Mouse (Mus musculus) ES-Bruce4 (cell line): ENCODE measurements around the gene Pard6a. TPM values are rescaled to one million over a fixed set of nuclear protein-coding genes. Genes with fewer than 3 reads are reported as not detected.
A peak's percentile ranks its signal among the peaks of the same experiment; 100 is the strongest.

ENCODE experiments used
- H3K27ac ChIP-seq: 2 replicates; pipeline ENCODE4 v1.5.1; 2012; ENCODE audit warnings: low read length, inconsistent platforms; ENCODE audit not compliant: insufficient read depth
- H3K27me3 ChIP-seq: 2 replicates; pipeline ENCODE4 v1.6.1; 2012; ENCODE audit warnings: mild to moderate bottlenecking, low read length, inconsistent platforms; ENCODE audit not compliant: control insufficient read depth, poor library complexity, insufficient read depth, severe bottlenecking
- H3K36me3 ChIP-seq: 2 replicates; pipeline ENCODE4 v1.6.1; 2012; ENCODE audit warnings: inconsistent platforms, mild to moderate bottlenecking, low read length, moderate library complexity; ENCODE audit not compliant: control insufficient read depth, poor library complexity, insufficient read depth, severe bottlenecking
- H3K4me1 ChIP-seq: one replicate; pipeline ENCODE4 v1.8.1; 2011; ENCODE audit warnings: low read length; ENCODE audit not compliant: control insufficient read depth, insufficient read depth
- H3K4me3 ChIP-seq: 2 replicates; pipeline ENCODE4 v1.5.1; 2011; ENCODE audit warnings: low read depth, mild to moderate bottlenecking, low read length
- H3K9ac ChIP-seq: 2 replicates; pipeline ENCODE4 v1.6.1; 2012; ENCODE audit warnings: low read depth, mild to moderate bottlenecking, inconsistent platforms; ENCODE audit not compliant: poor library complexity, severe bottlenecking
- H3K9me3 ChIP-seq: replicated peaks from 2 replicates; pipeline ENCODE4 v1.6.1; 2012; ENCODE audit warnings: mild to moderate bottlenecking, low read length, inconsistent platforms; ENCODE audit not compliant: control insufficient read depth, poor library complexity, insufficient read depth, severe bottlenecking
- CTCF ChIP-seq: IDR thresholded peaks from one replicate; pipeline ENCODE4 v1.8.1; 2011; ENCODE audit warnings: low read depth, low read length
- EP300 ChIP-seq: IDR thresholded peaks from 2 replicates; pipeline ENCODE4 v1.6.1; 2011; ENCODE audit warnings: low read depth, low read length; ENCODE audit not compliant: insufficient read depth
- POLR2A ChIP-seq: IDR thresholded peaks from one replicate; pipeline ENCODE4 v1.8.1; 2011; ENCODE audit warnings: low read length; ENCODE audit not compliant: insufficient read depth
- polyA plus RNA-seq: library from polyadenylated mRNA; stranded (reverse); fragments of >200 nt; gene quantifications from 2 replicates; pipeline ENCODE4 v1.2.4, GENCODE M21; 2011; ENCODE audit warnings: low read depth; ENCODE audit not compliant: missing spikeins, insufficient read depth, insufficient read length

The Pard6a gene
- polyA plus RNA-seq, 1 experiment: 10.4 TPM

GRCm38 (mm10) chr8:105698734-105699133 lies 2.2 kb upstream of the Pard6a start:
- H3K27ac ChIP-seq: no peak overlapping the region
- no peak overlapping the region for H3K4me3 ChIP-seq

GRCm38 (mm10) chr8:105699488-105700215 lies 1.3 kb upstream of the Pard6a start:
- Histone ChIP-seq H3K27ac (no peak overlapping the region), H3K36me3 (peaks cover 17% of the 10 kb centered on the region), H3K4me1 (no peaks in the 10 kb centered on the region), H3K9ac (peak overlapping the region; percentile 64; the same call in 1 of the 2 replicates), H3K27me3 (no peaks in the 10 kb centered on the region), H3K4me3 (no peak overlapping the region), H3K9me3 (no peaks in the 10 kb centered on the region)
- TF ChIP-seq EP300: no peak
- no peak for TF ChIP-seq POLR2A
- no peak for TF ChIP-seq CTCF

More at GRCm38 (mm10) chr8:105698734-105699133, 2.2 kb upstream of the Pard6a start:
- H3K36me3 ChIP-seq: peaks cover 16% of the 10 kb centered on the region
- no peak for TF ChIP-seq POLR2A
- no peak for TF ChIP-seq EP300
- TF ChIP-seq CTCF: no peak
- H3K9ac ChIP-seq: no peak overlapping the region
- H3K4me1 ChIP-seq: no peaks in the 10 kb centered on the region
- no peaks in the 10 kb centered on the region for H3K27me3 ChIP-seq
- H3K9me3 ChIP-seq: no peaks in the 10 kb centered on the region

GRCm38 (mm10) chr8:105700566-105700965 lies 382 bp upstream of the Pard6a start:
- no peaks in the 10 kb centered on the region for H3K4me1 ChIP-seq
- H3K27ac ChIP-seq: no peak overlapping the region
- H3K4me3 ChIP-seq: peak overlapping the region; percentile 76
- H3K27me3 ChIP-seq: no peaks in the 10 kb centered on the region
- no peaks in the 10 kb centered on the region for H3K9me3 ChIP-seq
- TF ChIP-seq EP300: no peak
- H3K9ac ChIP-seq: peak overlapping the region; percentile 64
- H3K36me3 ChIP-seq: peaks cover 17% of the 10 kb centered on the region

- Histone ChIP-seq H3K9ac (peak overlapping the region; percentile 64), H3K4me1 (no peaks in the 10 kb centered on the region), H3K9me3 (no peaks in the 10 kb centered on the region), H3K4me3 (peak overlapping the region; percentile 65), H3K27ac (no peak overlapping the region), H3K27me3 (no peaks in the 10 kb centered on the region), H3K36me3 (peaks cover 17% of the 10 kb centered on the region)
- no peak for TF ChIP-seq POLR2A
- TF ChIP-seq CTCF: no peak
- TF ChIP-seq EP300: no peak
Observed at GRCm38 (mm10) chr8:105702001-105702401, 1.1 kb downstream of the Pard6a start.

- Histone ChIP-seq H3K9ac (no peak overlapping the region), H3K4me1 (no peaks in the 10 kb centered on the region), H3K36me3 (peaks cover 17% of the 10 kb centered on the region), H3K27ac (no peak overlapping the region), H3K9me3 (no peaks in the 10 kb centered on the region), H3K4me3 (no peak overlapping the region), H3K27me3 (no peaks in the 10 kb centered on the region)
- no peak for TF ChIP-seq EP300
- TF ChIP-seq POLR2A: no peak
- no peak for TF ChIP-seq CTCF
Observed at GRCm38 (mm10) chr8:105702731-105703415, 1.9 kb downstream of the Pard6a start.

- Histone ChIP-seq H3K27ac (no peak overlapping the region), H3K4me3 (no peak overlapping the region), H3K9ac (no peak overlapping the region), H3K27me3 (no peaks in the 10 kb centered on the region), H3K36me3 (peaks cover 11% of the 10 kb centered on the region), H3K4me1 (no peaks in the 10 kb centered on the region), H3K9me3 (no peaks in the 10 kb centered on the region)
- no peak for TF ChIP-seq CTCF
- TF ChIP-seq POLR2A: no peak
- TF ChIP-seq EP300: no peak
Observed at GRCm38 (mm10) chr8:105704146-105704812, 3.3 kb downstream of the Pard6a start.
